Mouse (Mus musculus): ENCODE results near the gene Ccdc181. TPM values are rescaled to one million over a fixed set of nuclear protein-coding genes. Genes with fewer than 3 reads are reported as not detected.

Gene Ccdc181
- polyA plus RNA-seq, 1 experiment: not detected

- WGBS: 60% methylated on average over 5 of the region's 5 CpGs
- no peak for TF ChIP-seq POLR2A (IDR thresholded peaks at IDR 0.05; ENCODE audit: insufficient read depth, low read depth, low read length)
- TF ChIP-seq CTCF (IDR thresholded peaks at IDR 0.05; ENCODE audit: insufficient read depth, low read depth, low read length): no peak
- Histone ChIP-seq H3K4me3 (ENCODE audit: insufficient read depth, low read depth, low read length) (no peak overlapping the region), H3K4me1 (ENCODE audit: control insufficient read depth, insufficient read depth, low read length) (peaks cover 4% of the 10 kb centered on the region; the same call in 1 of the 2 replicates), H3K27ac (ENCODE audit: insufficient read depth, low read depth, low read length) (no peak overlapping the region)
Measured at GRCm38 (mm10) chr1:164320731-164321130, 45.3 kb downstream of the Ccdc181 start.

GRCm38 (mm10) chr1:164321408-164321807 is 46.0 kb downstream of the Ccdc181 start:
- peaks cover 4% of the 10 kb centered on the region; the same call in 1 of the 2 replicates for H3K4me1 ChIP-seq (ENCODE audit: control insufficient read depth, insufficient read depth, low read length)
- WGBS: 56% methylated on average over 10 of the region's 10 CpGs
- H3K4me3 ChIP-seq (ENCODE audit: insufficient read depth, low read depth, low read length): no peak overlapping the region
- peak overlapping the region; percentile 73; the same call in 1 of the 2 replicates for H3K27ac ChIP-seq (ENCODE audit: insufficient read depth, low read depth, low read length)
- no peak for TF ChIP-seq POLR2A (IDR thresholded peaks at IDR 0.05; ENCODE audit: insufficient read depth, low read depth, low read length)
- TF ChIP-seq CTCF (IDR thresholded peaks at IDR 0.05; ENCODE audit: insufficient read depth, low read depth, low read length): no peak

- WGBS: 91% methylated on average over 8 of the region's 8 CpGs
- Histone ChIP-seq H3K4me3 (ENCODE audit: insufficient read depth, low read depth, low read length) (no peak overlapping the region), H3K27ac (ENCODE audit: insufficient read depth, low read depth, low read length) (no peak overlapping the region), H3K4me1 (ENCODE audit: control insufficient read depth, insufficient read depth, low read length) (peaks cover 6% of the 10 kb centered on the region)
- TF ChIP-seq CTCF (IDR thresholded peaks at IDR 0.05; ENCODE audit: insufficient read depth, low read depth, low read length) (no peak), POLR2A (IDR thresholded peaks at IDR 0.05; ENCODE audit: insufficient read depth, low read depth, low read length) (no peak)
Measured at GRCm38 (mm10) chr1:164322987-164323650, 47.7 kb downstream of the Ccdc181 start.

GRCm38 (mm10) chr1:164324221-164324620 is 48.8 kb downstream of the Ccdc181 start:
- Histone ChIP-seq H3K4me1 (ENCODE audit: control insufficient read depth, insufficient read depth, low read length) (peaks cover 9% of the 10 kb centered on the region), H3K4me3 (ENCODE audit: insufficient read depth, low read depth, low read length) (no peak overlapping the region)
- WGBS: 90% methylated on average over 4 of the region's 4 CpGs

GRCm38 (mm10) chr1:164324878-164325277 is 49.5 kb downstream of the Ccdc181 start:
- WGBS: 71% methylated on average over 2 of the region's 2 CpGs
- no peak for TF ChIP-seq POLR2A (IDR thresholded peaks at IDR 0.05; ENCODE audit: insufficient read depth, low read depth, low read length)
- TF ChIP-seq CTCF (IDR thresholded peaks at IDR 0.05; ENCODE audit: insufficient read depth, low read depth, low read length): no peak
- Histone ChIP-seq H3K4me1 (ENCODE audit: control insufficient read depth, insufficient read depth, low read length) (peaks cover 9% of the 10 kb centered on the region), H3K27ac (ENCODE audit: insufficient read depth, low read depth, low read length) (no peak overlapping the region), H3K4me3 (ENCODE audit: insufficient read depth, low read depth, low read length) (no peak overlapping the region)

More at GRCm38 (mm10) chr1:164324221-164324620, 48.8 kb downstream of the Ccdc181 start:
- H3K27ac ChIP-seq (ENCODE audit: insufficient read depth, low read depth, low read length): no peak overlapping the region
- no peak for TF ChIP-seq POLR2A (IDR thresholded peaks at IDR 0.05; ENCODE audit: insufficient read depth, low read depth, low read length)
- no peak for TF ChIP-seq CTCF (IDR thresholded peaks at IDR 0.05; ENCODE audit: insufficient read depth, low read depth, low read length)

- no peak for TF ChIP-seq POLR2A (IDR thresholded peaks at IDR 0.05; ENCODE audit: insufficient read depth, low read depth, low read length)
- TF ChIP-seq CTCF (IDR thresholded peaks at IDR 0.05; ENCODE audit: insufficient read depth, low read depth, low read length): no peak
- 12% methylated on average over 6 of the region's 6 CpGs for WGBS
- H3K4me1 ChIP-seq (ENCODE audit: control insufficient read depth, insufficient read depth, low read length): peaks cover 6% of the 10 kb centered on the region
- H3K4me3 ChIP-seq (ENCODE audit: insufficient read depth, low read depth, low read length): no peak overlapping the region
- H3K27ac ChIP-seq (ENCODE audit: insufficient read depth, low read depth, low read length): peak overlapping the region; percentile 71
Measured at GRCm38 (mm10) chr1:164326600-164327155, 51.3 kb downstream of the Ccdc181 start.

GRCm38 (mm10) chr1:164327764-164328163 is 52.4 kb downstream of the Ccdc181 start:
- peaks cover 6% of the 10 kb centered on the region for H3K4me1 ChIP-seq (ENCODE audit: control insufficient read depth, insufficient read depth, low read length)
- H3K27ac ChIP-seq (ENCODE audit: insufficient read depth, low read depth, low read length): 0 out of 2 replicates have a peak overlapping the region, but pooled peaks have one; percentile 12
- WGBS: 49% methylated on average over 7 of the region's 7 CpGs
- TF ChIP-seq POLR2A (IDR thresholded peaks at IDR 0.05; ENCODE audit: insufficient read depth, low read depth, low read length) (no peak), CTCF (IDR thresholded peaks at IDR 0.05; ENCODE audit: insufficient read depth, low read depth, low read length) (no peak)
- H3K4me3 ChIP-seq (ENCODE audit: insufficient read depth, low read depth, low read length): no peak overlapping the region

- 92% methylated on average over 11 of the region's 11 CpGs for WGBS
- Histone ChIP-seq H3K4me1 (ENCODE audit: control insufficient read depth, insufficient read depth, low read length) (peaks cover 4% of the 10 kb centered on the region; the same call in 1 of the 2 replicates), H3K27ac (ENCODE audit: insufficient read depth, low read depth, low read length) (no peak overlapping the region), H3K4me3 (ENCODE audit: insufficient read depth, low read depth, low read length) (no peak overlapping the region)
- TF ChIP-seq CTCF (IDR thresholded peaks at IDR 0.05; ENCODE audit: insufficient read depth, low read depth, low read length): no peak
- no peak for TF ChIP-seq POLR2A (IDR thresholded peaks at IDR 0.05; ENCODE audit: insufficient read depth, low read depth, low read length)
Measured at GRCm38 (mm10) chr1:164332559-164332958, 57.2 kb downstream of the Ccdc181 start.

- Histone ChIP-seq H3K4me1 (ENCODE audit: control insufficient read depth, insufficient read depth, low read length) (no peaks in the 10 kb centered on the region), H3K27ac (ENCODE audit: insufficient read depth, low read depth, low read length) (no peak overlapping the region), H3K4me3 (ENCODE audit: insufficient read depth, low read depth, low read length) (no peak overlapping the region)
- TF ChIP-seq POLR2A (IDR thresholded peaks at IDR 0.05; ENCODE audit: insufficient read depth, low read depth, low read length) (no peak), CTCF (IDR thresholded peaks at IDR 0.05; ENCODE audit: insufficient read depth, low read depth, low read length) (no peak)
- 91% methylated on average over 3 of the region's 3 CpGs for WGBS
Measured at GRCm38 (mm10) chr1:164335435-164335834, 60.0 kb downstream of the Ccdc181 start.
